Mouse (Mus musculus): ENCODE data around the gene Rin3. TPM values are rescaled to one million over a fixed set of nuclear protein-coding genes. Genes with fewer than 3 reads are reported as not detected.

Gene Rin3
- polyA plus RNA-seq, 1 experiment from 2014 or later, result 7.1 TPM

GRCm38 (mm10) chr12:102283483-102284266 is 827 bp downstream of the Rin3 start:
- Histone ChIP-seq H3K9me3 (peaks cover 4% of the 10 kb centered on the region; the same call in 1 of the 2 replicates), H3K4me1 (peaks cover 31% of the 10 kb centered on the region), H3K9ac (peak overlapping the region; percentile 85), H3K27ac (peak overlapping the region; percentile 15; the same call in 1 of the 2 replicates), H3K36me3 (no peaks in the 10 kb centered on the region), H3K27me3 (peaks cover 14% of the 10 kb centered on the region; the same call in 1 of the 2 replicates), H3K4me3 (peak overlapping the region; percentile 64), H3K4me2 (replicated peaks) (peak overlapping the region; percentile 94)
- peak; percentile 64; the same call in 1 of the 2 replicates for ATAC-seq (ENCODE audit: low FRiP score, low read depth)
- 7% methylated on average over 22 of the region's 24 CpGs for WGBS

- WGBS, result 31% methylated on average over 9 of the region's 9 CpGs
- Histone ChIP-seq H3K27me3 (peaks cover 14% of the 10 kb centered on the region; the same call in 1 of the 2 replicates), H3K36me3 (no peaks in the 10 kb centered on the region), H3K4me2 (replicated peaks) (peak overlapping the region; percentile 94), H3K9ac (peak overlapping the region; percentile 85; the same call in 1 of the 2 replicates), H3K4me1 (peaks cover 31% of the 10 kb centered on the region), H3K4me3 (peak overlapping the region; percentile 64), H3K27ac (no peak overlapping the region), H3K9me3 (no peaks in the 10 kb centered on the region)
- ATAC-seq (ENCODE audit: low FRiP score, low read depth), result no peak
Measured at GRCm38 (mm10) chr12:102284267-102284610, 1.4 kb downstream of the Rin3 start.

GRCm38 (mm10) chr12:102284618-102285159 is 1.8 kb downstream of the Rin3 start:
- WGBS, result 45% methylated on average over 3 of the region's 3 CpGs
- H3K4me3 ChIP-seq, result peak overlapping the region; percentile 64
- peaks cover 14% of the 10 kb centered on the region; the same call in 1 of the 2 replicates for H3K27me3 ChIP-seq
- H3K9me3 ChIP-seq, result no peaks in the 10 kb centered on the region
- H3K27ac ChIP-seq, result no peak overlapping the region
- H3K36me3 ChIP-seq, result peaks cover 2% of the 10 kb centered on the region; the same call in 1 of the 2 replicates
- H3K4me2 ChIP-seq (replicated peaks), result peak overlapping the region; percentile 94
- no peak overlapping the region; the same call in 1 of the 2 replicates for H3K9ac ChIP-seq
- ATAC-seq (ENCODE audit: low FRiP score, low read depth), result no peak
- H3K4me1 ChIP-seq, result peaks cover 31% of the 10 kb centered on the region

GRCm38 (mm10) chr12:102285318-102285717 is 2.5 kb downstream of the Rin3 start:
- Histone ChIP-seq H3K27ac (no peak overlapping the region), H3K9ac (no peak overlapping the region), H3K4me2 (replicated peaks) (peak overlapping the region; percentile 94; the same call in 1 of the 2 replicates), H3K27me3 (peaks cover 14% of the 10 kb centered on the region; the same call in 1 of the 2 replicates), H3K9me3 (no peaks in the 10 kb centered on the region), H3K36me3 (peaks cover 4% of the 10 kb centered on the region; the same call in 1 of the 2 replicates), H3K4me3 (no peak overlapping the region), H3K4me1 (peaks cover 31% of the 10 kb centered on the region)
- ATAC-seq (ENCODE audit: low FRiP score, low read depth), result no peak
- 78% methylated on average over 6 of the region's 6 CpGs for WGBS

- Histone ChIP-seq H3K4me1 (peaks cover 31% of the 10 kb centered on the region), H3K9me3 (no peaks in the 10 kb centered on the region), H3K4me2 (replicated peaks) (no peak overlapping the region), H3K9ac (no peak overlapping the region), H3K4me3 (no peak overlapping the region), H3K27me3 (peaks cover 14% of the 10 kb centered on the region; the same call in 1 of the 2 replicates), H3K36me3 (peaks cover 4% of the 10 kb centered on the region; the same call in 1 of the 2 replicates), H3K27ac (no peak overlapping the region)
- WGBS, result 74% methylated on average over 5 of the region's 5 CpGs
- no peak for ATAC-seq (ENCODE audit: low FRiP score, low read depth)
Measured at GRCm38 (mm10) chr12:102285779-102286178, 2.9 kb downstream of the Rin3 start.

GRCm38 (mm10) chr12:102286681-102287414 is 4.0 kb downstream of the Rin3 start:
- H3K36me3 ChIP-seq, result peaks cover 4% of the 10 kb centered on the region; the same call in 1 of the 2 replicates
- peaks cover 12% of the 10 kb centered on the region; the same call in 1 of the 2 replicates for H3K27me3 ChIP-seq
- H3K4me3 ChIP-seq, result no peak overlapping the region
- no peak overlapping the region for H3K4me2 ChIP-seq (replicated peaks)
- peak overlapping the region; percentile 48; the same call in 1 of the 2 replicates for H3K27ac ChIP-seq
- WGBS, result 72% methylated on average over 10 of the region's 10 CpGs
- no peak for ATAC-seq (ENCODE audit: low FRiP score, low read depth)
- H3K4me1 ChIP-seq, result peaks cover 35% of the 10 kb centered on the region
- H3K9ac ChIP-seq, result no peak overlapping the region
- no peaks in the 10 kb centered on the region for H3K9me3 ChIP-seq

GRCm38 (mm10) chr12:102287904-102288602 is 5.2 kb downstream of the Rin3 start:
- Histone ChIP-seq H3K27ac (no peak overlapping the region), H3K4me2 (replicated peaks) (no peak overlapping the region), H3K4me1 (peaks cover 47% of the 10 kb centered on the region), H3K9me3 (no peaks in the 10 kb centered on the region), H3K27me3 (0 out of 2 replicates have a peak, but pooled peaks cover 4% of the 10 kb centered on the region), H3K9ac (no peak overlapping the region), H3K36me3 (peaks cover 4% of the 10 kb centered on the region; the same call in 1 of the 2 replicates), H3K4me3 (no peak overlapping the region)
- ATAC-seq (ENCODE audit: low FRiP score, low read depth), result no peak
- WGBS, result 83% methylated on average over 6 of the region's 6 CpGs

- H3K27ac ChIP-seq, result no peak overlapping the region
- H3K4me3 ChIP-seq, result no peak overlapping the region
- peaks cover 4% of the 10 kb centered on the region; the same call in 1 of the 2 replicates for H3K36me3 ChIP-seq
- 35% methylated on average over 2 of the region's 2 CpGs for WGBS
- H3K9ac ChIP-seq, result no peak overlapping the region
- 0 out of 2 replicates have a peak, but pooled peaks cover 4% of the 10 kb centered on the region for H3K27me3 ChIP-seq
- no peaks in the 10 kb centered on the region for H3K9me3 ChIP-seq
- H3K4me1 ChIP-seq, result peaks cover 46% of the 10 kb centered on the region
- no peak for ATAC-seq (ENCODE audit: low FRiP score, low read depth)
- no peak overlapping the region for H3K4me2 ChIP-seq (replicated peaks)
Measured at GRCm38 (mm10) chr12:102288846-102289245, 6.0 kb downstream of the Rin3 start.

- Histone ChIP-seq H3K27me3 (0 out of 2 replicates have a peak, but pooled peaks cover under 1% of the 10 kb centered on the region), H3K4me2 (replicated peaks) (no peak overlapping the region), H3K27ac (no peak overlapping the region), H3K9ac (no peak overlapping the region), H3K4me1 (peaks cover 40% of the 10 kb centered on the region), H3K36me3 (peaks cover 4% of the 10 kb centered on the region; the same call in 1 of the 2 replicates), H3K9me3 (no peaks in the 10 kb centered on the region), H3K4me3 (no peak overlapping the region)
- WGBS, result 91% methylated on average over 1 of the region's 1 CpGs
- ATAC-seq (ENCODE audit: low FRiP score, low read depth), result no peak
Measured at GRCm38 (mm10) chr12:102289568-102289967, 6.7 kb downstream of the Rin3 start.

- no peak for ATAC-seq (ENCODE audit: low FRiP score, low read depth)
- no peak overlapping the region for H3K27ac ChIP-seq
- WGBS, result 87% methylated on average over 2 of the region's 2 CpGs
Measured at GRCm38 (mm10) chr12:102290662-102291061, 7.8 kb downstream of the Rin3 start.

GRCm38 (mm10) chr12:102291686-102292085 is 8.8 kb downstream of the Rin3 start:
- H3K4me3 ChIP-seq, result no peak overlapping the region
- H3K4me1 ChIP-seq, result peaks cover 25% of the 10 kb centered on the region
- no peaks in the 10 kb centered on the region for H3K27me3 ChIP-seq
- ATAC-seq (ENCODE audit: low FRiP score, low read depth), result no peak
- H3K36me3 ChIP-seq, result peaks cover 4% of the 10 kb centered on the region; the same call in 1 of the 2 replicates
- no peak overlapping the region for H3K9ac ChIP-seq
- peak overlapping the region; percentile 67 for H3K27ac ChIP-seq
- H3K4me2 ChIP-seq (replicated peaks), result no peak overlapping the region
- WGBS, result 27% methylated on average over 6 of the region's 6 CpGs
- H3K9me3 ChIP-seq, result no peaks in the 10 kb centered on the region

More at GRCm38 (mm10) chr12:102290662-102291061, 7.8 kb downstream of the Rin3 start:
- H3K36me3 ChIP-seq, result peaks cover 4% of the 10 kb centered on the region; the same call in 1 of the 2 replicates
- peaks cover 29% of the 10 kb centered on the region for H3K4me1 ChIP-seq
- no peak overlapping the region for H3K4me2 ChIP-seq (replicated peaks)
- no peak overlapping the region for H3K4me3 ChIP-seq
- no peak overlapping the region for H3K9ac ChIP-seq
- H3K9me3 ChIP-seq, result no peaks in the 10 kb centered on the region
- no peaks in the 10 kb centered on the region for H3K27me3 ChIP-seq

All from limb, embryonic 13.5 days (tissue).